Mouse (Mus musculus) left cerebral cortex, adult 6 months (tissue): ENCODE data around the gene Lipo3. TPM values are rescaled to one million over a fixed set of nuclear protein-coding genes. Genes with fewer than 3 reads are reported as not detected.

Source experiments
- long read RNA-seq, 2 experiments: library from polyadenylated mRNA; unstranded; transcript quantifications; one replicate each; pipeline ENCODE4 v2.0.0; 2019 to 2020
- polyA plus RNA-seq: library from polyadenylated mRNA; unstranded; fragments of <200 nt; fragmentation: Nextera tagmentation; gene quantifications from 2 replicates; pipeline ENCODE4 v1.2.3, GENCODE M21; 2021

Lipo3 gene
- 4.9 and 5.2 TPM in 2 replicates for polyA plus RNA-seq
- long read RNA-seq, experiment 1, transcript Lipo3-202 (11 exons, 2,839 nt): major isoform, 8 of 54 reads
- long read RNA-seq, experiment 1, partial matches to known transcripts: 3 of 54 reads
- long read RNA-seq, experiment 1, other reads (novel, unspliced or antisense): 42 of 54 reads
- long read RNA-seq, experiment 2, partial matches to known transcripts: 0 of 11 reads
- long read RNA-seq, experiment 2, other reads (novel, unspliced or antisense): 8 of 11 reads

GRCm38 (mm10) chr19:33761287-33762086, at the start of gene Lipo3:
Lipo3 (minus strand) TSS chr19:33761951.

DNA sequence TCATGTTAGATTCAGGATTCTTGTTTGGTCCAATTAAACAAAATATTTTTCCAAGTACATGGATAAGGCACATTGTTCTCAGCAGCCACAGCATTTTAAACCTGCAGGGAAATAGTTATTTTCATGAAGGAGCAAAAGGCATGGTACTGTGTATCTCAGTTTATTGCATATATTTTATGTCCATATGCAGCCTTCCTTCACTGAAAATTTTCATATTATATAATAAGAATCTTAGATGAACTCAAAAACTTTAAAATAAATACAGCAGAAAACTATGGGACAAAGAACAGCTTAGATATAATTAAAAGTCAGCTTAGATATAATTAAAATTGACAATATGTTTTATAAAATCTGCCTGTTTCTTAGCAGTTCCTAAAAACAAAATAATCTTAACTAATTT, 25.6 kb upstream of the Lipo3 start, which contains the start of gene Lipo1:
TSS of gene Lipo1 (minus strand) at position 101 of the 400 bp plus-strand sequence.

DNA sequence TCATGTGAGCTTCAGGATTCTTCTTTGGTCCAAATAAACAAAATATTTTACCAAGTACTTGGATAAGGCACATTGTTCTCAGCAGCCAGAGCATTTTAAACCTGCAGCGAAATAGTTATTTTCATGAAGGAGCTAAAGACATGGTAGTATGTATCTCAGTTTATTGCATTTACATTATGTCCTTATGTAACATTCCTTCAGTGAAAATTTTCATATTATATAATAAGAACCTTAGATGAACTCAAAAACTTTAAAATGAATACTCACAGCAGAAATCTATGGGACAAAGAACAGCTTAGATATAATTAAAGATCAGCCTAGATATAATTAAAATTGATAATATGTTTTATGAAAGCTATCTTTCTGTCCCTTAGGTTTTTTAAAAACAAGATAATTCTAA, 10.5 kb downstream of the Lipo3 start, which contains the start of gene Lipo2:
TSS of gene Lipo2 (minus strand) at position 101 of the 400 bp plus-strand sequence.

DNA sequence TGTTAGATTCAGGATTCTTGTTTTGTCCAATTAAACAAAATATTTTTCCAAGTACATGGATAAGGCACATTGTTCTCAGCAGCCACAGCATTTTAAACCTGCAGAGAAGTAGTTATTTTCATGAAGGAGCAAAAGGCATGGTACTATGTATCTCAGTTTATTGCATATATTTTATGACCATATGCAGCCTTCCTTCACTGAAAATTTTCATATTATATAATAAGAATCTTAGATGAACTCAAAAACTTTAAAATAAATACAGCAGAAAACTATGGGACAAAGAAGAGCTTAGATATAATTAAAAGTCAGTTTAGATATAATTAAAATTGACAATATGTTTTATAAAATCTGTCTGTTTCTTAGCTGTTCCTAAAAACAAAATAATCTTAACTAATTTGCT, 136.6 kb downstream of the Lipo3 start, which contains the start of gene Gm8978:
TSS of gene Gm8978 (minus strand) at position 101 of the 400 bp plus-strand sequence.

DNA sequence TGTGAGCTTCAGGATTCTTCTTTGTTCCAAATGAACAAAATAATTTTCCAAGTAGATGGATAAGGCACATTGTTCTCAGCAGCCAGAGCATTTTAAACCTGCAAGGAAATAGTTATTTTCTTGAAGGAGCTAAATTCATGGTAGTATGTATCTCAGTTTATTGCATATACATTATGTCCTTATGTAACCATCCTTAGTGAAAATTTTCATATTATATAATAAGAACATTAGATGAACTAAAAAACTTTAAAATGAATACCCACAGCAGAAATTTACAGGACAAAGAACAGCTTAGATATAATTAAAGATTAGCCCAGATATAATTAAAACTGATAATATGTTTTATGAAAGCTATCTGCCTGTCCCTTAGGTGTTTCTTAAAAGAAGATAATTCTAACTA, 244.1 kb downstream of the Lipo3 start, which contains the start of gene Lipo4:
TSS of gene Lipo4 (minus strand) at position 101 of the 400 bp plus-strand sequence.

Other genes starting within 250 kb of the Lipo3 start
- not detected in 2 replicates for gene Lipo4, start 244.2 kb downstream of the Lipo3 start, polyA plus RNA-seq
- not detected in 2 replicates for gene Gm8978, start 136.7 kb downstream of the Lipo3 start, polyA plus RNA-seq
- gene Lipo2, start 10.6 kb downstream of the Lipo3 start, polyA plus RNA-seq: 0.20 TPM in 2 replicates
- not detected in 2 replicates for gene Lipo1, start 25.5 kb upstream of the Lipo3 start, polyA plus RNA-seq
- gene Lipf, start 199.2 kb upstream of the Lipo3 start, polyA plus RNA-seq: not detected in 2 replicates
- gene Lipk, start 246.3 kb upstream of the Lipo3 start, polyA plus RNA-seq: not detected in 2 replicates